Mouse (Mus musculus): ENCODE measurements around the gene Klhl23.

- TF ChIP-seq CTCF (IDR thresholded peaks at IDR 0.05; ENCODE audit: low read depth) (no peak), EP300 (IDR thresholded peaks at IDR 0.05; ENCODE audit: low read depth) (no peak)
Measured at GRCm38 (mm10) chr2:69790722-69791121, 31.0 kb upstream of the Klhl23 start.

All from liver, postnatal 0 days (tissue).